Mouse (Mus musculus): Measurements from ENCODE around the gene Adra1b.

Gene Adra1b

DNA sequence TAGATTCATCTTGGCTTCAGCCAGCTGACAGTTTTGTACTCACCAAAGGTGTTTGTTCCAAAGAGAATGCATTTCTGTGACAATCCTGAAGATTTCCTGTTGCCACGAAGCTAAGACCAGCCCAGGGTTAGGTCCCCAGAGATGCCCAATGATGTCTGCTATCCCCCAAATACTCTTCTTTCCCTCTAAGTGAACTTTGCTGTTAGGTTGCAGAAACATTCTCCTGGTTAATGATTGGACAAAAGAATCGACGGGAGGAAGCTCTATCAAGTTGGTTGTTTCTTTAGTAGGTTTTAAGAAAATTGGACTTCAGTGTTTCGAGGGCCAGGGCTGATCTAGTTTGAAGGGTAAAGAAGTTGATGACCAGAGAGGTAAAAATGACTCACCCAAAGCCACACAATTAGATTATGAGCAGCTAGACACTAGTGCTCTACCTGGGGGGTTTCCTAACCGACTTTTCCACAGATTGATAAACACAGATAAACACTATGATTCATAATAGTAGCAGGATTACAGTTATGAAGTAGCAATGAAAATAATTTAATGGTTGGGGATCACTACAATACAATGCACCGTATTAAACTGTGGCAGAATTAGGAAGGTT lies at the start of gene Adra1b:
TSS of gene Adra1b (minus strand) at position 160 of the 604 bp plus-strand sequence.
- no peak for DNase-seq (ENCODE audit: low read depth)

- no peak for DNase-seq (ENCODE audit: low read depth)
These were observed 49.3 kb upstream of the Adra1b start for GRCm38 (mm10) chr11:43950274-43950673.

DNA sequence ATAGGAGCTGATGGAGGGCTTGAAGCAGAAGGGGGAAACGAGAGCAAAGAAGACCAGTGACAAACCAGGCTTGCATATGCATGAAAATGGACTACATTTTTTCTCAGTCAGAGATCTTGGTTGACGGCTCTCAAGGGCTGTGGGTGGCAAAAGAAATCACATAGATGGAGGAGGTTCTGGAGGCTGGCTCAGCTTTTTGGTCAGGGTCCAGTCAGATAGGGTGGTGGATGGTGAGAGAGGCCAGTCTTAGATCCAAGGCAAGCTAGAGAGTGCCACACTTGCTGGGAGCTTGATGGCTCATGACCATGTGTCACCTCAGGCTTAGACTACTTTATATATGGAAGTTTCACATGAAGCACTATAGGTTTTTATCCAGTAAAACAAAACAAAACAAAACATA lies 42.8 kb upstream of the Adra1b start:
- no peak for DNase-seq (ENCODE audit: low read depth)

- no peak for DNase-seq (ENCODE audit: low read depth)
These were observed 42.2 kb upstream of the Adra1b start for GRCm38 (mm10) chr11:43943167-43943566.

- no peak for DNase-seq (ENCODE audit: low read depth)
These were observed 39.6 kb upstream of the Adra1b start for GRCm38 (mm10) chr11:43940501-43941202.

GRCm38 (mm10) chr11:43936023-43936422 lies 35.0 kb upstream of the Adra1b start:
- DNase-seq (ENCODE audit: low read depth), result no peak

- no peak for DNase-seq (ENCODE audit: low read depth)
These were observed 32.5 kb upstream of the Adra1b start for GRCm38 (mm10) chr11:43933480-43933879.

- DNase-seq (ENCODE audit: low read depth), result no peak
These were observed 32.0 kb upstream of the Adra1b start for GRCm38 (mm10) chr11:43933000-43933399.

DNA sequence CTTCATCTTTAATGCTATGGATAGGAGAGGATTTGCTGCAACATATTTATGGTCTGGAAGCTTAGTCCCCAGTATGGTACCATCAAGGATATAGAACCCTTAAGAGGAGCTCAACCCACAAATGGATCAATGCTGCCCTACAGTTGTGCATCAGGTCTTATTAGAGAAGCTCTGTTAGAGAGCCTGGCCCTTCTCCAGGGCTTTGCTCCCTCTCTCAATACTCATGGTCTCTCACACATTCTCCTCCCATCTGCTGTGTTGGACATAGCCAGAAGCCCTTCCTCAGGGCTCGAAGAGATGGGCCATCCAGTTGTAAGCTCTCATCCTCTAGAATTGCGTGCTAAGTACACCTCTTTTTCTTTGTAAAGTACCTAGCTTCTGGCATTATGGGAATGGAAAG lies 29.2 kb upstream of the Adra1b start:
- no peak for DNase-seq (ENCODE audit: low read depth)

GRCm38 (mm10) chr11:43929706-43930105 lies 28.7 kb upstream of the Adra1b start:
- no peak for DNase-seq (ENCODE audit: low read depth)

DNA sequence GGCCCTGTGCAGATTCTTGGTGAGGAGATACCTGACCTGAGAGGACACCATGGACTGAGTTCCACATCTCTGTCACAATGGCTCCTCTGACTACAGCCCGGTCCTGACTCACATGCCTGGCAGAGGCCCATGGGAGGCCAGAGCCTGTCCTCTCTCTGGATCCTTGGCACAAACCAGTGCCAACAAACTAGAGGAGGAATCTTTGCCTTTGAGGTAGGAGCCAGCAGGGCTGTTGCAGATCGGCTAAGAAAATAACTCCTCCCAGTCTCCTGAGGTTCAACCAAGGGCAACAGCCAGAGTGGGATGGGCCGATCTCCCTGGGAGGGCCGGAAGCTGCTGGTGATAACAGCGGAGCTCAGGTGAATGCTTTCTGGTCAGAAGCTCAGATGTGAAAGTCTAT lies 28.2 kb upstream of the Adra1b start:
- DNase-seq (ENCODE audit: low read depth), result no peak

GRCm38 (mm10) chr11:43927133-43927815 lies 26.3 kb upstream of the Adra1b start:
- DNase-seq (ENCODE audit: low read depth), result no peak

GRCm38 (mm10) chr11:43926163-43926562 lies 25.2 kb upstream of the Adra1b start:
- DNase-seq (ENCODE audit: low read depth), result no peak

GRCm38 (mm10) chr11:43925584-43925983 lies 24.6 kb upstream of the Adra1b start:
- no peak for DNase-seq (ENCODE audit: low read depth)

- DNase-seq (ENCODE audit: low read depth), result no peak
These were observed 20.7 kb upstream of the Adra1b start for GRCm38 (mm10) chr11:43921701-43922100.

DNA sequence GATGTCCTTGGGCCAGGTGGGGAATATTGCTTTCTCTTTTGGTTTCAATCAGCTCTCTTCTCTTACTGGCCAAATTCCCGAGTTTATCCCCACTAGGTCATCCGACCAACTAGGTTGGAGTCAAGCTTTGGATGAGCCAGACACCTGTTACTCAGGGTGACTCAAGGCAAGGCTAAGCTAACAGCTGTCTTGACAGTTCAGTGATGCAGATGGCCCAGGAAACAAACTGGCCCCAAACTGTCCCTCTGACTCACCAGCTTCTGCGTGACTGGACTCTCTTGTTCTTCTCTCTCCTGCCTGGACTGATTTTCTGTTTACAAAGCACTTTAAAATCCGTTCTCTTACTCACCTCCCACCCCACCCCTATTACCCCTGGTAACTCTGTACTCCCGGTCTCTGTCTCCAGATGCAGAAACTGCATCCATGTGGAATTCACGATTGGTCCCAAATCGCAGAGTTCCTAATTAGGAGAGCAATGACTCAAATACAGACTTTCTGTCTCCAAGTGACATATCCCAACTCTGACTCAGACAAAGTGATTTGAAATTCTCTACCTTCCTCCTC lies 18.6 kb upstream of the Adra1b start:
- no peak for DNase-seq (ENCODE audit: low read depth)

GRCm38 (mm10) chr11:43914552-43915447 lies 13.8 kb upstream of the Adra1b start:
- no peak for DNase-seq (ENCODE audit: low read depth)

GRCm38 (mm10) chr11:43912136-43912888 lies 11.3 kb upstream of the Adra1b start:
- no peak for DNase-seq (ENCODE audit: low read depth)

GRCm38 (mm10) chr11:43911646-43912045 lies 10.6 kb upstream of the Adra1b start:
- DNase-seq (ENCODE audit: low read depth), result no peak

GRCm38 (mm10) chr11:43903351-43903750 lies 2.3 kb upstream of the Adra1b start:
- no peak for DNase-seq (ENCODE audit: low read depth)

DNA sequence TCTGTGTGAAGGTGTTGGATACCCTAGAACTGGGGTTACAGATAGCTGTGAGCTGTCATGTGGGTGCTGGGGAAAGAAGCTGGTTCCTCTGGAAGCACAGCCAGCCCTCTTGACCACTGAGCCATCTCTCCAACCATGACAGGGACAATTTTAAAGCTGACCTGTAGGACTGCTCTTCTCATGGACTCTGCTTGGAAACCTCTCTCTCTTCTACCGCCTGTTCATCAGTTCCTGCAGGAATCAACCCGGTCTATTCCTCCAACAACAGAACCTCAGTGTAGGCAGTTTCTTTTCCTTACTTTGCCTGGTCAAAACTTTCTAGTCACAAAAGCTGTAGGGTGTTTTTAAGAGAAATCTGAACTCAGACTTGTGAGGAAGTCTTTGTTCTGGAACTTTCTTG lies 1.3 kb downstream of the Adra1b start:
- no peak for DNase-seq (ENCODE audit: low read depth)
